Mouse (Mus musculus): Measurements from ENCODE around the gene Ccna1. TPM values are rescaled to one million over a fixed set of nuclear protein-coding genes. Genes with fewer than 3 reads are reported as not detected.

Gene Ccna1
- polyA plus RNA-seq, 1 experiment from 2014 or later: 0.41 TPM

- Histone ChIP-seq H3K27ac (replicated peaks) (no peak overlapping the region), H3K4me1 (no peaks in the 10 kb centered on the region), H3K27me3 (replicated peaks) (no peaks in the 10 kb centered on the region), H3K4me2 (no peak overlapping the region), H3K9ac (replicated peaks) (no peak overlapping the region), H3K36me3 (no peaks in the 10 kb centered on the region), H3K9me3 (replicated peaks) (no peaks in the 10 kb centered on the region), H3K4me3 (replicated peaks) (no peak overlapping the region)
- no peak for ATAC-seq (ENCODE audit: low FRiP score)
- 37% methylated on average over 7 of the region's 7 CpGs for WGBS
Measured at GRCm38 (mm10) chr3:55011681-55012080, 43.6 kb downstream of the Ccna1 start.

DNA sequence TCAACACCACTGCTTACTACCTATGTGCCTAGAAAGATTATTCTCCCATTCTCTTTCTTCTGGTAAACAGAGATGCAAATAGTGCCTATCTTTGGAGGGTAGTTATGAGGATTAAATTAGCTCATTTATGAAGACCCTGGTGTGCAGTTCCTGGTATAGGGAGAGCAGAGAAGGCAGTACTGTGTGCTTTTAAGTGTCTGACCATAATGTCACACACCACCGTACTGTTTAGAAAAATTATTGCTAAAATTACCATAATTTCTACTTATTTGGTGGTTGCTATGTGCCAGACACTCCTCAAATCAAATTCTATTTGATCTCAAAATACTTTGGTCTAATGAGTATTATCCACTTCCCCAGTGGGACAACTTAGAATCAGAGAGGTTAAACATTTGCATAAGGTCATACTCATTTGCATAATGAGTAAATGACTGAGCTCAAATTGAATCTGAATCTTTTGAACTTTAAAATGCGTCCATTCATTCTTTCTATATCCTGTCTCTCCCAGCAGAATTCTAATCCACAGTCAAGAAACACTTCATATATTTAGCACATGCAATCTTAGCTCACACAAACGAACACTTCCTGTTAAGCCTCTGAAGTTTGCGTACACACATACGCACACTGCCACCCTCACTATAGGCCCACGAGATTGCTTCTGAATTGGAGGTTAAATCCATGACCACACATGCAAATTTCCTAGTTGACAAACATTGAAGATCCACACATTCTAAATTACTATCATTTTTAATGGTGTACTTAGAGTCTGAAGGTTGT, 46.1 kb downstream of the Ccna1 start:
- Histone ChIP-seq H3K9me3 (replicated peaks) (no peaks in the 10 kb centered on the region), H3K4me3 (replicated peaks) (no peak overlapping the region), H3K27me3 (replicated peaks) (no peaks in the 10 kb centered on the region), H3K9ac (replicated peaks) (no peak overlapping the region), H3K4me2 (no peak overlapping the region), H3K36me3 (no peaks in the 10 kb centered on the region), H3K27ac (replicated peaks) (no peak overlapping the region), H3K4me1 (no peaks in the 10 kb centered on the region)
- no peak for ATAC-seq (ENCODE audit: low FRiP score)
- WGBS: 56% methylated on average over 6 of the region's 6 CpGs

DNA sequence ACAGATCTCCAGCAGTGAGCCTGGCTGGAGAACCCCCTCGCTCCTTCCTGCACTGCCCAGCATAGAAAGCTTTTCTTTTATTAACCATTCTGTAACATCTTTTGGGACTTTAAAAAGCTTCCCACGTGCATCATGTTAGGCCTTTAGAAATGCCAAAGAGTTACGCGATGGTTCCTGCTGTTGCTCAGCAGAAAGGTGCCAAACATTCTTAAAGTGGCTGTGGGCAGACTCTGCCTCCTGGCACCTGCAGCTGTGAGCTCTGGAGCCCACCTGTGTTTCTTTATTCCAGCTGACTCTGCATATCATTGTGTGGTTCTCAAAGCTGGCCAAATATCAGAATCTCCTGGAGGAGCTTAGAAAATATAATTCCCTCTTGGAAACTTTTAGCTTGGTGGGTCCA, 51.3 kb downstream of the Ccna1 start:
- ATAC-seq (ENCODE audit: low FRiP score): no peak
- Histone ChIP-seq H3K9ac (replicated peaks) (no peak overlapping the region), H3K36me3 (no peaks in the 10 kb centered on the region), H3K4me2 (no peak overlapping the region), H3K27me3 (replicated peaks) (no peaks in the 10 kb centered on the region), H3K9me3 (replicated peaks) (no peaks in the 10 kb centered on the region), H3K27ac (replicated peaks) (no peak overlapping the region), H3K4me3 (replicated peaks) (no peak overlapping the region), H3K4me1 (peaks cover 4% of the 10 kb centered on the region; the same call in 1 of the 2 replicates)
- WGBS: 62% methylated on average over 4 of the region's 4 CpGs

DNA sequence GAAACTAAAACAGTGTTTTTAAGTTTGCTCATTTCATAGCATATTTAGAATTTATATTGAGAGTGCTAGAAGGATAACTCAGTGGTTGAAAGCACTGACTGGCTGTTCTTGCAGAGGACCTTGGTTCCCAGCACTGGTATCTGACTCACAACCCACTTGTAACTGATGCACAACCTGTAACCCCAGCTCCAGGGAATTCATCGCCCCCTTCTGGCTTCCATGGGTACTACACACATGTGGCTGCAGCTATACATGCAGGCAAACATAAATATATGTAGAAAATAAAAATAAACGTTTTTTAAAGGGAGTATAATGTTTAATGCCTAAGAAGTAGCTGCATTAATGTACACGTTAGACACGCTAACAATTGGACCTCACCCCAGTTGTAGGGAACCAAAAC, 53.6 kb downstream of the Ccna1 start:
- Histone ChIP-seq H3K27ac (replicated peaks) (no peak overlapping the region), H3K4me2 (no peak overlapping the region), H3K4me1 (peaks cover 4% of the 10 kb centered on the region; the same call in 1 of the 2 replicates), H3K27me3 (replicated peaks) (no peaks in the 10 kb centered on the region), H3K36me3 (no peaks in the 10 kb centered on the region), H3K9ac (replicated peaks) (no peak overlapping the region), H3K4me3 (replicated peaks) (no peak overlapping the region), H3K9me3 (replicated peaks) (no peaks in the 10 kb centered on the region)
- 73% methylated on average over 4 of the region's 4 CpGs for WGBS
- ATAC-seq (ENCODE audit: low FRiP score): no peak

Other genes with a start within 250 kb of the Ccna1 start
- 43.4 and 44.2 TPM in 2 replicates for gene Rfxap, start 247.7 kb downstream of the Ccna1 start, polyA plus RNA-seq (2015; fragmentation: Nextera tagmentation; extraction: Ambion mirVana)
- gene Sertm1, start 139.6 kb downstream of the Ccna1 start, polyA plus RNA-seq (2015; fragmentation: Nextera tagmentation; extraction: Ambion mirVana): 0.96 and 1.4 TPM in 2 replicates
- gene Spg20, start 56.6 kb upstream of the Ccna1 start, polyA plus RNA-seq (2015; fragmentation: Nextera tagmentation; extraction: Ambion mirVana): 14.4 and 20.0 TPM in 2 replicates
- gene Ccdc169, start 81.8 kb upstream of the Ccna1 start, polyA plus RNA-seq (2015; fragmentation: Nextera tagmentation; extraction: Ambion mirVana): not detected in 2 replicates
- 0.08 TPM in 1 of 2 replicates, not detected in the other for gene Sohlh2, start 126.5 kb upstream of the Ccna1 start, polyA plus RNA-seq (2015; fragmentation: Nextera tagmentation; extraction: Ambion mirVana)
- 189 and 232 TPM in 2 replicates for gene Dclk1, start 186.9 kb upstream of the Ccna1 start, polyA plus RNA-seq (2015; fragmentation: Nextera tagmentation; extraction: Ambion mirVana)